Mouse (Mus musculus) neural tube, embryonic 13.5 days (tissue): ENCODE results near the gene BC030870. TPM values are rescaled to one million over a fixed set of nuclear protein-coding genes. Genes with fewer than 3 reads are reported as not detected.

Experiments used
- ATAC-seq: fragments of 200-750 bp; cut with Nextera tagmentation; 2 replicates; pipeline ENCODE4 v1.8.0; 2017; ENCODE audit warnings: low read depth, mild to moderate bottlenecking, moderate TSS enrichment, moderate library complexity
- H3K27ac ChIP-seq: fragments of 300-500 bp; sonication (generic); replicated peaks from 2 replicates; pipeline ENCODE4 v1.5.1; 2015; ENCODE audit warnings: moderate library complexity, mild to moderate bottlenecking, inconsistent platforms
- H3K27me3 ChIP-seq: fragments of 300-500 bp; sonication (generic); 2 replicates; pipeline ENCODE4 v1.6.1; 2015; ENCODE audit warnings: mild to moderate bottlenecking, inconsistent platforms
- H3K36me3 ChIP-seq: fragments of 300-500 bp; sonication (generic); 2 replicates; pipeline ENCODE4 v1.6.1; 2015; ENCODE audit warnings: mild to moderate bottlenecking, inconsistent platforms
- H3K4me1 ChIP-seq: fragments of 300-500 bp; sonication (generic); replicated peaks from 2 replicates; pipeline ENCODE4 v1.6.1; 2015; ENCODE audit warnings: inconsistent platforms
- H3K4me2 ChIP-seq: fragments of 300-500 bp; sonication (generic); 2 replicates; pipeline ENCODE4 v1.6.1; 2015; ENCODE audit warnings: inconsistent platforms, mild to moderate bottlenecking, moderate library complexity
- H3K4me3 ChIP-seq: fragments of 300-500 bp; sonication (generic); 2 replicates; pipeline ENCODE4 v1.5.1; 2015; ENCODE audit warnings: mild to moderate bottlenecking, inconsistent platforms
- H3K9ac ChIP-seq: fragments of 300-500 bp; sonication (generic); 2 replicates; pipeline ENCODE4 v1.6.1; 2015; ENCODE audit warnings: moderate library complexity, mild to moderate bottlenecking, inconsistent platforms
- H3K9me3 ChIP-seq: fragments of 300-500 bp; sonication (generic); 2 replicates; pipeline ENCODE4 v1.6.1; 2016; ENCODE audit warnings: inconsistent platforms
- WGBS: fragments of 180-500 bp; shearing (Covaris S2); methylation state at CpG from one replicate; pipeline ENCODE4 v1.1.7; 2015; 5-methylcytosine and 5-hydroxymethylcytosine counted together
- polyA plus RNA-seq: library from polyadenylated mRNA; unstranded; fragments of >200 nt; fragmentation: Nextera tagmentation; extraction: Ambion mirVana; gene quantifications from 2 replicates; pipeline ENCODE4 v1.2.1, GENCODE M21; 2015

Gene BC030870
- polyA plus RNA-seq, 1 experiment from 2014 or later, result not detected

DNA sequence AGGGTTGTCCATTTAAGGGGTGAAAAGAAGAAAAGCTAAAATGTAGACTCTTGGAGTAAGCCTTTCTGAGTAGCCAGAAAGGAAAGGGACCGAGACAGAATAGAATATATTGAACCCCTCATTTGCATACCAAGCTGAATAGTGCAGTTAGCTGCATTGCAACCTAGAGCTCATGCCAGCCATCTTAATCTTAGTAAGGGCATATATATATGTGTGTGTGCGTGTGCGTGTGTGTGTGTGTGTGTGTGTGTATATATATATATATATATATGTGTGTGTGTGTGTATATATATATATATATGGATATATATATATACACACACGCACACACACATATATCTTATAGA, 60.9 kb downstream of the BC030870 start:
- no peak overlapping the region for H3K4me3 ChIP-seq
- H3K9ac ChIP-seq, result no peak overlapping the region
- no peaks in the 10 kb centered on the region for H3K9me3 ChIP-seq
- no peaks in the 10 kb centered on the region; the same call in 1 of the 2 replicates for H3K4me1 ChIP-seq
- ATAC-seq, result peak; percentile 63
- H3K36me3 ChIP-seq, result no peaks in the 10 kb centered on the region
- H3K4me2 ChIP-seq, result peak overlapping the region; percentile 12; the same call in 1 of the 2 replicates
- no peaks in the 10 kb centered on the region for H3K27me3 ChIP-seq
- 58% methylated on average over 4 of the region's 4 CpGs for WGBS
- H3K27ac ChIP-seq, result no peak overlapping the region

DNA sequence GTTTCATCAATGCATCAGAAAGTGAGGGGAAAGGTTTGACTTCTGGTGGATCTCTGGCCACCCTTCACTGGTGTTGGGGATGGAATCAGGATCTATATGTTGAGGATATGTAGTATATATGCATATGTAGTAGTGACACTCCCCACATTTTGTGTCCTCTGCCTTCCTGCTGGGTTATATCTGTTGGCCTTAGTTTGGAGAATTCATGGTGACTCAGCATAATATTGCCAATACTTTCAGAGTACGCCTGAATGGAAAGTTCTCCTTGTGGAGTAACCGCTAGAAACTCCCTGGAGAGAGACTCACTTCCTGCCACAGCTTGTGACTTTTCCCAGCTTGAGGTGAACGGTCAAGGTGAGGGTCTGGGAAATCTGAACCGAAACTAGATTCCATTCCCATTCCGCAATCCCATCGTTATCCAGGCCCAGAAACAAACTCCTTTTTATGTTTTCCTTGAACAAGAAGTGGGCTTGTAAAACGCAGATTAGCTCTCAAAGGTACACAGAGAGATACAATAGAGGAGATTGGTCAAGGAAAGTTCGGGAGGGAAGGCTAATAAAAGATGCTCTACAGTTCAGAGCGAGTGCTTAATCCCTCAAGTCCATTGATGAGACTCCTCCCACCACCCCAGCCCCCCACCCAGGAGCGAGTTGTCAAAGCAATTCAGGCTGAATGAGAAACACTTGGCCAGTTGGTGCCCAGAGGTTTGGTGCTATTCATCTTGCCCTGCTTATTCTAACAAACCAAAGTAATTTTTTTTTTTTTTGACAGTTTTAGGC, 61.5 kb downstream of the BC030870 start:
- Histone ChIP-seq H3K27ac (no peak overlapping the region), H3K4me1 (no peaks in the 10 kb centered on the region; the same call in 1 of the 2 replicates), H3K27me3 (no peaks in the 10 kb centered on the region), H3K9ac (no peak overlapping the region), H3K4me2 (peak overlapping the region; percentile 12; the same call in 1 of the 2 replicates), H3K4me3 (no peak overlapping the region), H3K36me3 (no peaks in the 10 kb centered on the region), H3K9me3 (no peaks in the 10 kb centered on the region)
- 19% methylated on average over 10 of the region's 10 CpGs for WGBS
- ATAC-seq, result peak; percentile 56

DNA sequence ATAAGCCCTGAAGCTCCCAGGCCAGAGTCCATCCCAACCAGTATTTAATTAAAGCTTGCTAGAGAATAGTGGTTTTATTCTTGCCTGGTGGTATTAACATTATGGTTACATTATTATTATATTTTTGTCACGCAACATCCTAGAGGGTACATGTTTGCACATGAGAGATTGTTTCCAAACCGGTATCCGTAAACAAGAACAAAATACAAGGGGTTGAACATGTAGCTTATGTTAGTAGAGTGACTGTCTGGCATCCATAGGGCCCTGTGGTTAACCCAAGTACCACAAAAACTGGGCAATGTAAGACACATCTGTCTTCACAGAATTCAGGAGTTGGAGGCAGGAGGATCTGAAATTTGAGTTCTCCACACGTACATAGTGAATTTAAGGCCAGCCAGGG, 62.3 kb downstream of the BC030870 start:
- H3K4me1 ChIP-seq, result no peaks in the 10 kb centered on the region; the same call in 1 of the 2 replicates
- H3K4me3 ChIP-seq, result no peak overlapping the region
- no peak overlapping the region for H3K27ac ChIP-seq
- H3K4me2 ChIP-seq, result no peak overlapping the region
- H3K36me3 ChIP-seq, result no peaks in the 10 kb centered on the region
- ATAC-seq, result no peak
- no peaks in the 10 kb centered on the region for H3K9me3 ChIP-seq
- no peak overlapping the region for H3K9ac ChIP-seq
- WGBS, result 91% methylated on average over 4 of the region's 4 CpGs
- no peaks in the 10 kb centered on the region for H3K27me3 ChIP-seq

DNA sequence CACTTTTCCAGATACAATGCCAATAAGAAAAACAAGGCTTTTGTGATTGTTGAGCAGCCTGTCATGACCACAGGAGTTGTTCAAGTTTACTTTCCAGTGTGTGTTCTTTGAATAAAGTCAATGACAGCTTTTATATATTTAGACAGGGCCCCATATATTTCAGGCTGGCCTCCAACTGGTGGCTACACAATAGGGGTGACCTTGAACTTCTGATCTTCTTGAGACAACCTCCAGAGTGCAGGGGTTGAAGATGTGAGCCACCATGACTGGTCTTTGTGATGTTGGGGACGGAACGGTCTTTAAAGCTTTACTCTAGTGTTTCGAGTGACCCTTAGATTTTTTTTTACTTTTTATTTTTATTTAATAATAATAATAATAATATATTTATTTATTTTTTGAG, 63.7 kb downstream of the BC030870 start:
- H3K9me3 ChIP-seq, result no peaks in the 10 kb centered on the region
- H3K27ac ChIP-seq, result no peak overlapping the region
- H3K27me3 ChIP-seq, result no peaks in the 10 kb centered on the region
- no peak for ATAC-seq
- 91% methylated on average over 3 of the region's 3 CpGs for WGBS
- no peak overlapping the region for H3K4me3 ChIP-seq
- H3K4me1 ChIP-seq, result no peaks in the 10 kb centered on the region; the same call in 1 of the 2 replicates
- H3K36me3 ChIP-seq, result no peaks in the 10 kb centered on the region
- no peak overlapping the region for H3K9ac ChIP-seq
- no peak overlapping the region for H3K4me2 ChIP-seq

DNA sequence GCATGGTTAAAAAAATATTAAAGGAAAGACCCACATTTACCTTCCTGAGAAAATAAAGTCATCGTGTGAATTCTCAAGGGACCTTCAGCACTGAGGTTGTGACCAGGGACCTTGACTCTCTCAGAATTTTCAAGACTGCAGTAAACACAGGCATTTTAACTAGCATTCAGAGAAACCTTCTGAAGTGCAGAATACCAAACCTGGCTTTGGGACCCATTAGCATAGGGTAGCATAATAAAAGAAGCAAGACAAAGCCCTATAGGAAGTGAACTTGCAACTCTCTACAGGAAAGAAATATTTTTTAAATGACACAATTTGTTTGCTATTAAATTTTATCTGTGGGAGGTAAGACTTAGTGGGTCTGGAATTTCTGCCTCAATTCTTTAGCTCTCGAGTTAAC, 65.3 kb downstream of the BC030870 start:
- no peak for ATAC-seq
- Histone ChIP-seq H3K4me1 (no peaks in the 10 kb centered on the region; the same call in 1 of the 2 replicates), H3K36me3 (no peaks in the 10 kb centered on the region), H3K4me2 (no peak overlapping the region), H3K9ac (no peak overlapping the region), H3K27ac (no peak overlapping the region), H3K9me3 (no peaks in the 10 kb centered on the region), H3K27me3 (no peaks in the 10 kb centered on the region), H3K4me3 (no peak overlapping the region)
- WGBS, result 38% methylated on average over 2 of the region's 2 CpGs

DNA sequence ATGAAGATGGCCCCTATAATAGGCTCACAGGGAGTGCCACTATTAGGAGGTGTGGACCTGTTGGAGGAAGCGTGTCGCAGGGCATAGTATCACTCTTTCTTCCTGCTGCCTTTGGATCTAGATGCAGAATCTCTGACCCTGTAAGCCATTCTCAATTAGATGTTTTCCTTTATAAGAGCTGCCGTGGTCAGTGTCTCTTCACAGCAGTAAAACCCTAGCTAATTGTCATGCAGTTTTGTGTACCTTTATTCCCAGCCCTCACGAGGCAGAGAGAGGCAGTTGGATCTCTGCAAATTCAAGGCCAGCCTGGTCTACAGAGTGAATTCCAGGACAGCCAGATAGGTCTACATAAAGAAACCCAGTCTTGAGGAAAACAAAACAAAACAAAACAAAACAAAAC, 67.2 kb downstream of the BC030870 start:
- H3K27me3 ChIP-seq, result no peaks in the 10 kb centered on the region
- no peak for ATAC-seq
- H3K4me1 ChIP-seq, result no peaks in the 10 kb centered on the region
- H3K36me3 ChIP-seq, result no peaks in the 10 kb centered on the region
- H3K4me2 ChIP-seq, result no peak overlapping the region
- H3K9ac ChIP-seq, result no peak overlapping the region
- no peak overlapping the region for H3K4me3 ChIP-seq
- H3K9me3 ChIP-seq, result no peaks in the 10 kb centered on the region
- 64% methylated on average over 4 of the region's 4 CpGs for WGBS
- H3K27ac ChIP-seq, result no peak overlapping the region

DNA sequence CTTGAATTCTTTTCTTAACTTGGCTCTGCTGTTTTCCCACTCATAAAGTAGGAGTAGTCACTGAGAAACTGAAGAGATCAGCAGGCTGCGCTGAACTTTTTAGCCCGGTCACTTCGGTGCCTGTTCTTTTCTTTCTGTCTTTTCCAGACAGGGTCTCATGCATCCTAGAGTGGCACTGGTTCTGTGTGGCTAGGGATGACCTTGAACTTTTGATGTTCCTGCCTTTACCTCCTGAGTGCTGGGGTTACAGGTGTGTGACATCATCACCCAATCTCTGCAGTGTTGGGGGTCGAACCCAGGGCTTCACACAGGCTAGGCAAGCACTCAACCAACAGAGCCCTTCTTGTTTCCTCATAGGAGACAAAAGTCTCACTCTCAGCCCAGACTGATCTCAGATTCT, 72.6 kb downstream of the BC030870 start:
- WGBS, result 92% methylated on average over 4 of the region's 4 CpGs

DNA sequence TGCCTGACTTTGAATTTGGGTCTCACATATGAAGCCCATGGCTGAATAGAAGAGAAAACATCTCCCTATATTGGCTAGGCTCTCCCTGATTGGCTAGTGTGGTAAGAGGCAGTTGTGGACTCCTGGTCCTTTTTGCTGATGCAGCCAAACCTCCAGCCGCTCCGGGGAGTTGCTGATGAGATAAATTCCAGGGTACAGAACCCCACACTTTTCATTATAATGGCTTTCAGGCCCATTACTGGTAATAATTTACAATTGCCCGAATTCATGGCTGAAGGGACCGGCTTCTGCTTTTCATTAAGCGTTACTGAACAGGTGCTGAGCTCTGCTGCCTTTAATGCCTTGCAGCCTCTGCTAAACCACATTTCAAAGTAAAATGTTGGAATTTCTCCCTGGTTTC, 75.4 kb downstream of the BC030870 start:
- peaks cover 8% of the 10 kb centered on the region; the same call in 1 of the 2 replicates for H3K4me1 ChIP-seq
- no peaks in the 10 kb centered on the region for H3K27me3 ChIP-seq
- no peak overlapping the region for H3K27ac ChIP-seq
- H3K9me3 ChIP-seq, result no peaks in the 10 kb centered on the region
- no peak for ATAC-seq
- no peak overlapping the region for H3K9ac ChIP-seq
- H3K4me2 ChIP-seq, result no peak overlapping the region
- 23% methylated on average over 5 of the region's 5 CpGs for WGBS
- no peaks in the 10 kb centered on the region for H3K36me3 ChIP-seq
- no peak overlapping the region for H3K4me3 ChIP-seq

More for the DNA sequence above, 72.6 kb downstream of the BC030870 start:
- Histone ChIP-seq H3K9ac (no peak overlapping the region), H3K4me2 (no peak overlapping the region), H3K9me3 (no peaks in the 10 kb centered on the region), H3K27ac (no peak overlapping the region), H3K4me3 (no peak overlapping the region), H3K27me3 (no peaks in the 10 kb centered on the region), H3K36me3 (no peaks in the 10 kb centered on the region), H3K4me1 (peaks cover 8% of the 10 kb centered on the region; the same call in 1 of the 2 replicates)
- ATAC-seq, result no peak

DNA sequence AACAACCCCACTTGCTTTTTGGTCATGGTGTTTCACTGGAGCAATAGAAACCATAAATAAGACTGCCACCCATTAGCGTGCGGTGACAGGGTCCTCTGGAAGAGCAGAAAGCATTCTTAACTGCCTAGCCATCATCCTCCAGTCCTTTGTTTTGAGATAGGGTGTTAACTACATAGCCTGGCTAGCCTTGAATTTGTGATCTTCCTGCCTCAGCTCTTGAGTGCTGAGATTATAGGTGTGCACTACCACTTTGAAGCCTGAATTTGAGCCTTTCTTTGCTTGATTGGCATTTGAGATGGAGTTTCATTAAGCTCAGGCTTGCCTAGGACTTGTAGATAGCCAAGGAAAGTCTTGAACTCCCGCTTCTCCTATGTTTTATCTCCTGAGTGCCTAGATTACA, 75.8 kb downstream of the BC030870 start:
- no peaks in the 10 kb centered on the region for H3K36me3 ChIP-seq
- ATAC-seq, result no peak
- no peaks in the 10 kb centered on the region for H3K9me3 ChIP-seq
- no peaks in the 10 kb centered on the region for H3K27me3 ChIP-seq
- no peak overlapping the region for H3K27ac ChIP-seq
- H3K4me2 ChIP-seq, result no peak overlapping the region
- 42% methylated on average over 3 of the region's 3 CpGs for WGBS
- H3K4me1 ChIP-seq, result peaks cover 8% of the 10 kb centered on the region; the same call in 1 of the 2 replicates
- H3K4me3 ChIP-seq, result no peak overlapping the region
- no peak overlapping the region for H3K9ac ChIP-seq

DNA sequence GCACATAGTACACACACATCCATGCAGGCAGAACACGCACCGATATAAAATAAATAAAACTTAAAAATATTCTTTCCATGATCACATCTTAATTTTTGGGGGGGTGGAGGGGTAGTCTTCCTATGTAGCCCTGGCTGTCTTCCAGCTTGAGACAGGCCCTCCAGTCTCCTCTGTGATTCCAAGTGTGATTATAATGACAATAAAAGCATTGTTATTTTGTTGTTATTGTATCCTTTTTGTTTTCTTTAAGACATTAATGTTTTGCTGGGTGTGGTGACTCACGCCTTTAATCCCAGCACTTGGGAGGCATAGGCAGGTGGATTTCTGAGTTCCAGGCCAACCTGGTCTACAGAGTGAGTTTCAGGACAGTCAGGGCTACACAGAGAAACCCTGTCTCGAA, 81.6 kb downstream of the BC030870 start:
- 76% methylated on average over 4 of the region's 4 CpGs for WGBS
- Histone ChIP-seq H3K27ac (no peak overlapping the region), H3K4me1 (no peaks in the 10 kb centered on the region), H3K36me3 (no peaks in the 10 kb centered on the region), H3K9ac (no peak overlapping the region), H3K27me3 (no peaks in the 10 kb centered on the region), H3K9me3 (no peaks in the 10 kb centered on the region), H3K4me2 (no peak overlapping the region), H3K4me3 (no peak overlapping the region)
- no peak for ATAC-seq

DNA sequence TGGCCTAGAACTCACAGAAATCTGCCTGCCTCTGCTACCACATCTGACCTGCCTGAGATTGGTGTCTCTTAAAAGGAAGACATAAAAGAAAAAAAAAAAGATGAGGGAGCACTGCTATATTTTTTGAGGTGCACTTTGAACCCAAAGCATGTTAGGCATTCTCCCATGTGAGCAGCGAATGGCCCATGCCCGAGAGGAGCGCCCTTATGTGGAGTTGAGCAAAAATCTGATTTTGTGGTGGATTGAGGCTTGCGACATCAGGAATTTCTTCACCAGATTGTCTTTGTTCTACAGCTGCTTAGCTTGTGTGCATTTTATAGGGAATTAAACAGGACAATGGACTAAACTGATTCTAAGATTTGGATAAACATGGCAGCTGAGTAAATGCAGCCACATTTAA, 82.2 kb downstream of the BC030870 start:
- Histone ChIP-seq H3K4me3 (no peak overlapping the region), H3K9me3 (no peaks in the 10 kb centered on the region), H3K4me1 (no peaks in the 10 kb centered on the region), H3K27ac (no peak overlapping the region), H3K36me3 (no peaks in the 10 kb centered on the region), H3K4me2 (no peak overlapping the region), H3K27me3 (no peaks in the 10 kb centered on the region), H3K9ac (no peak overlapping the region)
- 94% methylated on average over 4 of the region's 4 CpGs for WGBS
- no peak for ATAC-seq

DNA sequence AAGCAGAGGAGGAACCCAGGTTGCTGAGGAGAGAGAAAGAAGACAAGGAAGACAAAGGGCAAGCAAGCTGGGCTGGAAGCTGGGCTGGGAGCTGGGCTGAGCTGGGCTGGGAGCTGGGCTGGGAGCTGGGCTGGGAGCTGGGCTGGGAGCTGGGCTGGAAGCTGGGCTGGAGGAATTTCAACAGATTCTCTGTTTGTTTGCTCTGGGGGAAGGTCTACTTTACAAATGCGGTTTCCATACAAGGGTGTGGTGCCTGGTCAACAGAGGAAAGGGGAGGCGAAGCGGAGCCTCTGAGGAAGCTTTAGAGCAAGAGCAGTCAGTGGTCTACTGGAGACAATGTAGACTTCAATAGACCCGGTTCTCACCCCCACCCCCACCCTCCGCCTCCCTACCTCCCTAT, 82.8 kb downstream of the BC030870 start:
- Histone ChIP-seq H3K4me3 (no peak overlapping the region), H3K27me3 (no peaks in the 10 kb centered on the region), H3K4me2 (0 out of 2 replicates have a peak overlapping the region, but pooled peaks have one; percentile 4), H3K9ac (no peak overlapping the region), H3K27ac (0 out of 2 replicates have a peak overlapping the region, but pooled peaks have one; percentile 38), H3K9me3 (no peaks in the 10 kb centered on the region), H3K36me3 (no peaks in the 10 kb centered on the region), H3K4me1 (no peaks in the 10 kb centered on the region)
- 32% methylated on average over 5 of the region's 5 CpGs for WGBS
- ATAC-seq, result no peak

DNA sequence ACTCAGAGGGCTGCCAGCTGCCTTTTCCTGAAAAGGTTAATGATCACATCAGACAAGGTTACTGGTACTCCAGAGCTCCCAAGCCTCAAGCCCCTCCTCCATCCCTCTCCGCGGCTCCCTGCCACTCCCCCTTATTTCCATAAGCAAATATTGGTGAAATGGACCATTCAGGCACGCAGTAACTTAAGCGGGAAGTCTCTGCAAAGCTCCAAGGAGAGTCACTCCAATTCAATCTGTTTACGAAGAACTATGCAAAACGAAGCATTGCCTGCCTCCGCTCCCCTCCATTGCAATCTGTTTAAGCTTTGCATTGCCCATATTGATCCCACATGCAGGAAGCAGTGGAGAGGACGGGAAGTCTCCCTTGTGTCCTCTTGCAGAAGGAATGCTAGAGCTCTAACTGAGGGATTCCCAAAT, 92.2 kb downstream of the BC030870 start, which contains the start of gene Apela:
TSS of gene Apela (minus strand) at position 220 of the 417 bp plus-strand sequence.
- Histone ChIP-seq H3K9ac (peak within 1 kb of the TSS; percentile 49; the same call in 1 of the 2 replicates), H3K4me3 (peak within 1 kb of the TSS; percentile 34), H3K9me3 (no peaks in the 10 kb centered on the region), H3K27ac (no peak within 1 kb of the TSS), H3K27me3 (no peaks in the 10 kb centered on the region), H3K36me3 (no peaks in the 10 kb centered on the region), H3K4me2 (peak within 1 kb of the TSS; percentile 59), H3K4me1 (peaks cover 37% of the 10 kb centered on the region)
- WGBS, result under 1% methylated on average over 8 of the region's 8 CpGs
- peak; percentile 70 for ATAC-seq
